Mouse (Mus musculus): ENCODE data around the gene Pnmal2. TPM values are rescaled to one million over a fixed set of nuclear protein-coding genes. Genes with fewer than 3 reads are reported as not detected.

Gene Pnmal2
- polyA plus RNA-seq, 1 experiment: not detected

GRCm38 (mm10) chr7:16982859-16983568 is 38.5 kb downstream of the Pnmal2 start, which contains the start of gene Gm42372:
Gm42372 (plus strand) TSS chr7:16983086.
- no peak for TF ChIP-seq GATA1 (IDR thresholded peaks at IDR 0.05; ENCODE audit: low read length)

DNA sequence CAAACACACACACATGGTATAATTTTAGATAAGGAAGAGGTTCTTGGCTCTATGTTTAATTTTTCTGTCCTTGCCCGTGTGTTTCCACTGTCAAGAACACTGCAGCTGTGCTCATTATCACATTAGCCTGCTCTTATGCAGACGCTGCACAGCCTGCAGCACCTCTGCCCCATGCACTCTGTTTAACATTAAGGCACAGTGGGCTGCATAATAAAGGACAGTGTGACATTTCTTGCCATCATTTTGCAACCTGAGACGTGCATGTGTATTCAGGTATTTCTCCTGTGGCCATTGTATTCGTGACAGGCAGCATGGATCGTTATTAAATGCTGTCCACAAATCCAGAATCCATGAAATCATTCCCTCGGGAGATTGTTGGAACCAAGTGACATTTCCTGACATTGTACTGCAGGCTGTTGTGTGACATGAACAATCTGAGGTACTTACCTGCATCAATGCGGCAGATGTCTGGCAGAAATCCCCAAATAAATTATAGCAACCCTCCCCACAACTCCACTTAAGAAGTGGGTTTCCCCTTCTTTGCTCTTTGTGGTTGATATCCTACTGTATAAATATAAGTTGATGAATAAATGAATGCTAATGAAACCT is 43.2 kb downstream of the Pnmal2 start:
- TF ChIP-seq GATA1 (IDR thresholded peaks at IDR 0.05; ENCODE audit: low read length): no peak

GRCm38 (mm10) chr7:16988405-16988804 is 43.9 kb downstream of the Pnmal2 start:
- no peak for TF ChIP-seq GATA1 (IDR thresholded peaks at IDR 0.05; ENCODE audit: low read length)

- TF ChIP-seq GATA1 (IDR thresholded peaks at IDR 0.05; ENCODE audit: low read length): no peak
Observed at GRCm38 (mm10) chr7:16990006-16990744, 45.7 kb downstream of the Pnmal2 start.

DNA sequence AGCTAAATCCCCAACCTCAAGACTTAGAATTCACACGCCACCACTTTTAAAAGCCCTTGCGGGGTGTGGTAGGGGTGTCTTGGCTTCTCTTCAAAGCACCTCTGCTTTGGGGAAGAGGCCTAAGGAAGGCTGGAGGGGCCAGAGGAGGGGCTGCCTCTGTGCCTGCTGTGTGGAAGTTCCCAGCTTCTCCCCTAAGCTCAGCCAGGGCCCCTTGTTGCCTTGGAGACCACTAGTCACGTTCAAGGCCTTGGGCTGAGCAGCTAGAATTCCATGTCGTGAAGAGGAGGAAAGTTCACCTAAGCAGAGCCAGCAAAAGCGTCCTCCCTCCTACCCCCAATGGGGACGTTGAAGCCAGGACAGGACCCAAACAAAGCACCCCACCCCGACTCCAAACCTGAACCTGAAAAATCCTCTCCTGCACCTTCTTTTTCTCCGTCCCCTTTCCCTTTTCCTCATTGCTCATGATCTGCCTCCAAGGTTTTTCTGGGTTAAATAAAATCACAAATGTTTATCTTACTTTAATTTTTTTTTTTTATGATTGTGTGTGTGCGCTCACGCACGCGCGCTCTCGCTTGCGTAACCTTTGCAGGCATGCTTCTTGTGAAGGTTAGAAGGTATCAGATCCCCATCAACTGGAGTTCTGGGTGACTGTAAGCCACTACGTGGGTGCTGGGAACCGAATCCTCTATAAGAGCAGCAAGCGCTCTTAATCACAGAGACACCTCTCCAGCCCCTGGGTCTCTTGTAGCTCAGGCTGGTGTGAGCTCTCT is 47.4 kb downstream of the Pnmal2 start:
- no peak for TF ChIP-seq GATA1 (IDR thresholded peaks at IDR 0.05; ENCODE audit: low read length)

- TF ChIP-seq GATA1 (IDR thresholded peaks at IDR 0.05; ENCODE audit: low read length): no peak
Observed at GRCm38 (mm10) chr7:16992451-16992807, 47.9 kb downstream of the Pnmal2 start, which contains the start of gene Ccdc8. Ccdc8 (plus strand) TSS chr7:16992708.

- no peak for TF ChIP-seq GATA1 (IDR thresholded peaks at IDR 0.05; ENCODE audit: low read length)
Observed at GRCm38 (mm10) chr7:16993651-16994399, 49.3 kb downstream of the Pnmal2 start.

- TF ChIP-seq GATA1 (IDR thresholded peaks at IDR 0.05; ENCODE audit: low read length): no peak
Observed at GRCm38 (mm10) chr7:16994400-16994799, 49.9 kb downstream of the Pnmal2 start.

DNA sequence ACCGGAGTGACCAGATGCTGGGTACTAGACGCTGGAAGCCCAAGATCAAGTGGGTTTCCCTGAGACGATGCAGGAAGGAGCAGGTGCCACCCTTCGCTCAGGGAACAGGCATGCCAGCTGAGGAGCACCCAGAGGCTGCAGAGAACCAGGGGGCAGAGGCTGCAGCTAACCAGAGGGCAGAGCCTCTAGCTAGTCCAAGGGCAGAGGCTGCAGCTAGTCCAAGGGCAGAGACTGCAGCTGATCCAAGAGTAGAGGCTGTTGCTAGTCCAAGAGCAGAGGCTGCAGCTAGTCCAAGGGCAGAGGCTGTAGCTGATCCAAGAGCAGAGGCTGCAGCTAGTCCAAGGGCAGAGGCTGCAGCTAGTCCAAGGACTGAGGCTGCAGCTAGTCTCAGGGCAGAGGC is 50.9 kb downstream of the Pnmal2 start:
- no peak for TF ChIP-seq GATA1 (IDR thresholded peaks at IDR 0.05; ENCODE audit: low read length)

Other genes starting within 250 kb of the Pnmal2 start
- gene Ceacam9, start 222.8 kb upstream of the Pnmal2 start, polyA plus RNA-seq (2012): not detected in 2 replicates
- gene Ap2s1, start 206.3 kb upstream of the Pnmal2 start, polyA plus RNA-seq (2012): 642 and 939 TPM in 2 replicates
- 19.9 and 22.4 TPM in 2 replicates for gene Slc1a5, start 163.3 kb upstream of the Pnmal2 start, polyA plus RNA-seq (2012)
- 136 and 156 TPM in 2 replicates for gene Strn4, start 128.8 kb upstream of the Pnmal2 start, polyA plus RNA-seq (2012)
- 49.0 and 51.5 TPM in 2 replicates for gene Fkrp, start 128.0 kb upstream of the Pnmal2 start, polyA plus RNA-seq (2012)
- gene Prkd2, start 101.8 kb upstream of the Pnmal2 start, polyA plus RNA-seq (2012): 16.1 and 29.6 TPM in 2 replicates
- 0.23 and 0.45 TPM in 2 replicates for gene Dact3, start 69.4 kb upstream of the Pnmal2 start, polyA plus RNA-seq (2012)
- gene Gng8, start 52.9 kb upstream of the Pnmal2 start, polyA plus RNA-seq (2012): not detected in 2 replicates
- gene Ptgir, start 38.2 kb upstream of the Pnmal2 start, polyA plus RNA-seq (2012): 1.4 and 1.7 TPM in 2 replicates
- gene Calm3, start 20.6 kb upstream of the Pnmal2 start, polyA plus RNA-seq (2012): 1,990 and 2,185 TPM in 2 replicates
- gene Pnmal1, start 15.0 kb downstream of the Pnmal2 start, polyA plus RNA-seq (2012): not detected in 2 replicates
- not detected in 2 replicates for gene Gm42372, start 38.4 kb downstream of the Pnmal2 start, polyA plus RNA-seq (2012)
- gene Ccdc8, start 48.0 kb downstream of the Pnmal2 start, polyA plus RNA-seq (2012): 5.6 and 6.8 TPM in 2 replicates
- 155 and 165 TPM in 2 replicates for gene Ppp5c, start 83.2 kb downstream of the Pnmal2 start, polyA plus RNA-seq (2012)
- gene Hif3a, start 117.7 kb downstream of the Pnmal2 start, polyA plus RNA-seq (2012): 177 and 202 TPM in 2 replicates
- gene Psg16, start 129.4 kb downstream of the Pnmal2 start, polyA plus RNA-seq (2012): not detected in 2 replicates
- gene Ceacam3, start 205.6 kb downstream of the Pnmal2 start, polyA plus RNA-seq (2012): not detected in 2 replicates